Mouse (Mus musculus) myocyte (in vitro differentiated cells): ENCODE data around the gene Rptor.

ENCODE experiments used
- CEBPB ChIP-seq: IDR thresholded peaks from 2 replicates; pipeline ENCODE4 v1.6.1; 2011; ENCODE audit warnings: mild to moderate bottlenecking, moderate library complexity; ENCODE audit not compliant: poor library complexity, insufficient read depth, severe bottlenecking
- E2F4 ChIP-seq: IDR thresholded peaks from one replicate; pipeline ENCODE4 v1.6.1; 2011; ENCODE audit warnings: mild to moderate bottlenecking, control low read depth, moderate library complexity; ENCODE audit not compliant: insufficient read depth
- MAX ChIP-seq: IDR thresholded peaks from one replicate; pipeline ENCODE4 v1.6.1; 2011; ENCODE audit warnings: low read depth, mild to moderate bottlenecking, control low read depth
- MYOD1 ChIP-seq, 3 experiments: IDR thresholded peaks; one replicate each; pipeline ENCODE4 v1.6.1; 2011; ENCODE audit warnings: control low read depth in 2 of 3, low read depth in 2 of 3, mild to moderate bottlenecking in 2 of 3, moderate library complexity in 1 of 3; ENCODE audit not compliant: insufficient read length in 2 of 3, control insufficient read depth in 1 of 3
- MYOG ChIP-seq, 3 experiments: IDR thresholded peaks; one replicate each; pipeline ENCODE4 v1.6.1; 2011; ENCODE audit warnings: control low read depth in 2 of 3, low read depth in 2 of 3, mild to moderate bottlenecking in 2 of 3; ENCODE audit not compliant: insufficient read length in 2 of 3, control insufficient read depth in 1 of 3, insufficient read depth in 1 of 3
- POLR2A ChIP-seq: IDR thresholded peaks from one replicate; pipeline ENCODE4 v1.6.1; 2011; ENCODE audit warnings: low read depth, mild to moderate bottlenecking, control low read depth, moderate library complexity; ENCODE audit not compliant: insufficient read length
- POLR2AphosphoS2 ChIP-seq: IDR thresholded peaks from one replicate; pipeline ENCODE4 v1.6.1; 2011; ENCODE audit warnings: low read depth, control low read depth; ENCODE audit not compliant: insufficient read length
- TCF12 ChIP-seq: IDR thresholded peaks from one replicate; pipeline ENCODE4 v1.6.1; 2011; ENCODE audit warnings: mild to moderate bottlenecking, control low read depth; ENCODE audit not compliant: poor library complexity, insufficient read depth, severe bottlenecking
- TCF3 ChIP-seq: IDR thresholded peaks from one replicate; pipeline ENCODE4 v1.6.1; 2011; ENCODE audit warnings: low read depth, control low read depth; ENCODE audit not compliant: insufficient read length
- USF1 ChIP-seq: IDR thresholded peaks from one replicate; pipeline ENCODE4 v1.6.1; 2011; ENCODE audit warnings: low read depth, mild to moderate bottlenecking, control low read depth, moderate library complexity

GRCm38 (mm10) chr11:119615087-119615486 lies 12.4 kb downstream of the Rptor start:
- TF ChIP-seq POLR2A (no peak), TCF12 (no peak), CEBPB (no peak), USF1 (no peak), MYOD1 (IDR thresholded peaks at IDR 0.05; ENCODE audit: control insufficient read depth in 1 of 3, insufficient read length in 2 of 3, low read depth in 2 of 3) (no peak), E2F4 (no peak), POLR2AphosphoS2 (no peak), MAX (no peak), MYOG (IDR thresholded peaks at IDR 0.05; ENCODE audit: control insufficient read depth in 1 of 3, insufficient read depth in 1 of 3, insufficient read length in 2 of 3, low read depth in 2 of 3) (no peak), TCF3 (no peak)
